Mouse (Mus musculus) myocyte (in vitro differentiated cells): Measurements from ENCODE around the gene Grm8.

Source experiments
- CEBPB ChIP-seq: IDR thresholded peaks from 2 replicates; pipeline ENCODE4 v1.6.1; 2011; ENCODE audit warnings: mild to moderate bottlenecking, moderate library complexity; ENCODE audit not compliant: poor library complexity, insufficient read depth, severe bottlenecking
- E2F4 ChIP-seq: IDR thresholded peaks from one replicate; pipeline ENCODE4 v1.6.1; 2011; ENCODE audit warnings: mild to moderate bottlenecking, control low read depth, moderate library complexity; ENCODE audit not compliant: insufficient read depth
- MAX ChIP-seq: IDR thresholded peaks from one replicate; pipeline ENCODE4 v1.6.1; 2011; ENCODE audit warnings: low read depth, mild to moderate bottlenecking, control low read depth
- MYOD1 ChIP-seq, 3 experiments: IDR thresholded peaks; one replicate each; pipeline ENCODE4 v1.6.1; 2011; ENCODE audit warnings: control low read depth in 2 of 3, low read depth in 2 of 3, mild to moderate bottlenecking in 2 of 3, moderate library complexity in 1 of 3; ENCODE audit not compliant: insufficient read length in 2 of 3, control insufficient read depth in 1 of 3
- MYOG ChIP-seq, 3 experiments: IDR thresholded peaks; one replicate each; pipeline ENCODE4 v1.6.1; 2011; ENCODE audit warnings: control low read depth in 2 of 3, low read depth in 2 of 3, mild to moderate bottlenecking in 2 of 3; ENCODE audit not compliant: insufficient read length in 2 of 3, control insufficient read depth in 1 of 3, insufficient read depth in 1 of 3
- POLR2A ChIP-seq: IDR thresholded peaks from one replicate; pipeline ENCODE4 v1.6.1; 2011; ENCODE audit warnings: low read depth, mild to moderate bottlenecking, control low read depth, moderate library complexity; ENCODE audit not compliant: insufficient read length
- POLR2AphosphoS2 ChIP-seq: IDR thresholded peaks from one replicate; pipeline ENCODE4 v1.6.1; 2011; ENCODE audit warnings: low read depth, control low read depth; ENCODE audit not compliant: insufficient read length
- SRF ChIP-seq: IDR thresholded peaks from one replicate; pipeline ENCODE4 v1.6.1; 2011; ENCODE audit warnings: low read depth; ENCODE audit not compliant: control insufficient read depth, insufficient read length
- TCF12 ChIP-seq: IDR thresholded peaks from one replicate; pipeline ENCODE4 v1.6.1; 2011; ENCODE audit warnings: mild to moderate bottlenecking, control low read depth; ENCODE audit not compliant: poor library complexity, insufficient read depth, severe bottlenecking
- USF1 ChIP-seq: IDR thresholded peaks from one replicate; pipeline ENCODE4 v1.6.1; 2011; ENCODE audit warnings: low read depth, mild to moderate bottlenecking, control low read depth, moderate library complexity

DNA sequence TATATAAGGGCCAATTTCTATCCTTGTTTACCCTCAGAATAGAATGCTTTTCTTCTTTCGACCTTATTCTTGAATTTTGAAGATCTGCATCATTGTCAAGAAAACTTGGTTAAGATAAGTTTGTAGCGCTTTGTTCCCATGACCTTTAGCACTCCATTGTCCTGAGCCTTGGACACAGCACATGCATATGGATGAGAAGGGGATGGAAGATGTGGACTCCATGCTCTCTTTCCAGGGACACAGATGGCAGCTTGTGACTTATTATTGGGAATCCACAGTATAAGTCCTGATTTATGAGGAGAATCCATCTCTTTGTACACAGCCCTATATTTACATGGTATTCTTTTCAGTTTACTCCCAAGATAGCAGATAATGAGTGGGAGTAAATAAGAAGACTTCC lies 554.5 kb downstream of the Grm8 start:
- TF ChIP-seq MAX (no peak), CEBPB (no peak), E2F4 (no peak), SRF (no peak), POLR2A (no peak), MYOG (IDR thresholded peaks at IDR 0.05; ENCODE audit: control insufficient read depth in 1 of 3, insufficient read depth in 1 of 3, insufficient read length in 2 of 3, low read depth in 2 of 3) (no peak), TCF12 (no peak), USF1 (no peak), POLR2AphosphoS2 (no peak), MYOD1 (IDR thresholded peaks at IDR 0.05; ENCODE audit: control insufficient read depth in 1 of 3, insufficient read length in 2 of 3, low read depth in 2 of 3) (no peak)
